Mouse (Mus musculus): Measurements from ENCODE around the gene Scn4b. TPM values are rescaled to one million over a fixed set of nuclear protein-coding genes. Genes with fewer than 3 reads are reported as not detected.
A peak's percentile ranks its signal among the peaks of the same experiment; 100 is the strongest.

Scn4b gene
- 100 to 1,000 TPM; 202 to 205 TPM for total RNA-seq (2021)
- long read RNA-seq, experiment 1, full-length matches to known transcripts, result 2 of 48 reads
- long read RNA-seq, experiment 1, partial matches to known transcripts, result 1 of 48 reads
- long read RNA-seq, experiment 1, other reads (novel, unspliced or antisense), result 45 of 48 reads
- long read RNA-seq, experiment 2, full-length matches to known transcripts, result 14 of 56 reads
- long read RNA-seq, experiment 2, partial matches to known transcripts, result 41 of 56 reads
- long read RNA-seq, experiment 2, other reads (novel, unspliced or antisense), result 1 of 56 reads

- DNase-seq, result peak; percentile 81
These were observed at the start of gene Scn4b for GRCm38 (mm10) chr9:45138191-45139032. Gene Scn4b (plus strand): TSS chr9:45138395.

- no peak for DNase-seq
These were observed 47.4 kb upstream of the Scn4b start for GRCm38 (mm10) chr9:45090811-45091210.

- peak; percentile 16 for DNase-seq
These were observed 45.6 kb upstream of the Scn4b start for GRCm38 (mm10) chr9:45092641-45093040.

- DNase-seq, result no peak
These were observed 42.9 kb upstream of the Scn4b start for GRCm38 (mm10) chr9:45095149-45095937.

- no peak for DNase-seq
These were observed 40.3 kb upstream of the Scn4b start for GRCm38 (mm10) chr9:45097877-45098276.

GRCm38 (mm10) chr9:45098426-45098825, 39.8 kb upstream of the Scn4b start:
- DNase-seq, result no peak

GRCm38 (mm10) chr9:45102528-45102927, 35.7 kb upstream of the Scn4b start:
- DNase-seq, result no peak

GRCm38 (mm10) chr9:45103211-45103979, 34.8 kb upstream of the Scn4b start:
- DNase-seq, result no peak

GRCm38 (mm10) chr9:45105596-45106374, 32.4 kb upstream of the Scn4b start:
- DNase-seq, result no peak

GRCm38 (mm10) chr9:45115706-45116105, 22.5 kb upstream of the Scn4b start:
- no peak for DNase-seq

- DNase-seq, result no peak
These were observed 21.4 kb upstream of the Scn4b start for GRCm38 (mm10) chr9:45116819-45117218.

- no peak for DNase-seq
These were observed 20.3 kb upstream of the Scn4b start, which contains the start of gene Scn2b for GRCm38 (mm10) chr9:45117741-45118431. Gene Scn2b (plus strand): TSS chr9:45117782.

- no peak for DNase-seq
These were observed 19.6 kb upstream of the Scn4b start for GRCm38 (mm10) chr9:45118552-45118951.

GRCm38 (mm10) chr9:45119316-45119953, 18.8 kb upstream of the Scn4b start:
- no peak for DNase-seq

GRCm38 (mm10) chr9:45119954-45120530, 18.2 kb upstream of the Scn4b start:
- DNase-seq, result no peak

- DNase-seq, result no peak
These were observed 17.6 kb upstream of the Scn4b start for GRCm38 (mm10) chr9:45120567-45120966.

- DNase-seq, result peak; percentile 56
These were observed 17.2 kb upstream of the Scn4b start for GRCm38 (mm10) chr9:45121001-45121400.

GRCm38 (mm10) chr9:45121769-45122168, 16.4 kb upstream of the Scn4b start:
- DNase-seq, result peak; percentile 59

GRCm38 (mm10) chr9:45122209-45122761, 15.9 kb upstream of the Scn4b start:
- DNase-seq, result no peak
